Mouse (Mus musculus) urinary bladder, adult 2 months (tissue): ENCODE measurements around the gene Ctbs. TPM values are rescaled to one million over a fixed set of nuclear protein-coding genes. Genes with fewer than 3 reads are reported as not detected.

ENCODE experiments used
- DNase-seq: peaks from one replicate; pipeline ENCODE4 v3.0.0; 2022; ENCODE audit warnings: low spot score
- polyA plus RNA-seq: library from polyadenylated mRNA; depleted of rRNA; stranded (reverse); fragments of >200 nt; gene quantifications from 2 replicates; pipeline ENCODE4 v1.2.3, GENCODE M21; 2012

The Ctbs gene
- polyA plus RNA-seq, 1 experiment: 6.2 TPM

- peak; percentile 10 for DNase-seq
Measured at GRCm38 (mm10) chr3:146433681-146434350, 15.8 kb upstream of the Ctbs start.

DNA sequence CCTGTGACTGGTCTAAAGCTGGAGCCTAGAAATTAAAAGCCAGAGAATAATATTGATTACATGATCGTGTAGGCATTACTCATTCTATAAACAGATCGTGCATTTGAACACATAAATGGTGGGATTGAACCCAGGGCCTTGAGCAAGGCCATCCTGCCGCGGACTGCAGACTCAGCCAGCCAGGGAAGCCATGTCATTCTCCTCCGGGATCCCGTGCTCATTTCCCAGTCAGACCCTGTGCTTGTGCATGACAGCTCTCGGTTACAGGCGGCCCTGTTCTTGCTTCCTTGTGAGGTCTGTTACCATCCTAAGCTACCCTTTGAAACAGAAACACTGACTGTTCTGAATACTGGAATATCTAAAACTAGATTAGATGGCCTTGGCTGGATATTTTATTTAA is 14.9 kb upstream of the Ctbs start:
- no peak for DNase-seq

DNA sequence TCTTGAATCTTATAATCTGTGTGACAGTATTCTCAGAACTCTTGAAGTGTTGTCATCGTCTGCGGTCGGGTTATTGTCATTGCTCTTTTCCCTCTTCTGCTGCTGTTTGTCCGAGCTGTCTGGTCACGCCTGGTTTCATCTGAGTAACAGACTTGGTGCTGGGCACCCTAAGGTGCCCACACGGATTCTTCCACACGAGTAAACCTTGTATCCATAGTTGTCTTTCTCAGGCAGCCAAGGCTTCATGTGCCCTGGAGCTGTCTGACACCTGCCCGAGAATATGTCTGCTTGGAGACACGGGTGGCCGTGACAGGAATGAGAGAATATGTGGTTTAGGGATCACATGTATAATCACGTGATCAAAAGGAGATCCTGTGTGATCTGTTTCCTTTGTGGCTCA is 14.1 kb upstream of the Ctbs start:
- no peak for DNase-seq

- no peak for DNase-seq
Measured at GRCm38 (mm10) chr3:146436114-146436513, 13.5 kb upstream of the Ctbs start.

DNA sequence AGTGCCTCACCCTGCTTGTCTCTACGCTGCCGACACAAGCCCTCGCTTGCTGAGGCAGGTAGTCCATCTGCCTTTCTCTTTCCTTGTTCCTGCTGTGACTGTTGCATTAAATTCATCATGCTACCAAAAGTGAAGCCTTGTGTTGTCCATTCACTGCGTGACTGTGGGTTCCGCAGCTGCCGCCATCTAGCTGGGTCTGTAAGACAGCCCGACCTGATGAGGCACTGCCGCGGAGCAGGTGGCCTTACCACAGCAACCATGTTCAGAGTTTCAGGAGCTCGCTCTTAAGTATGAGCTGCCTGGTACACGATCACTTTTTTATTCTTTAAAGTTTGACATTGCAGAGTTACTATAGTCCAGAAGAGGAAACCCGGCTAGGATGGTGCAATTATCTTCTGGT is 9.6 kb upstream of the Ctbs start:
- no peak for DNase-seq

DNA sequence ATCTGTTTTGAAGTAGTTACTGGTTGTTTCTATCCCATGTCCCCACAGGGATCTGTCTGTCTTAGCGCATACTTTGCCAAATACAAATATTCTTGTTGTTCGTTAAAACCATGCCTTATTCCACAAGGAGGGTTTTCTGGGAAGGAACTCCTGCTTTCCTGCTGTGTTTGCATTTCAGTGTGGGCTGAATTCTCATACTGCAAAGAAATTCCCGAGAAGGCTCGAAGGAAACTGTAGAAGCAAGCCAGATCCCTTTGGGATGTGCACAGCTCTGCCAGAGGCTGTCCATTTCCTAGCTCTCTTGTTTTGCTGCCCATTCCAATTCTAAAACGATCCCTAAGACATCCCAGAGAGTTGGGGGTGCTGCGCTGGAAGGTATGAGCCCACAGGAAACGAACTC is 9.2 kb upstream of the Ctbs start:
- no peak for DNase-seq

DNA sequence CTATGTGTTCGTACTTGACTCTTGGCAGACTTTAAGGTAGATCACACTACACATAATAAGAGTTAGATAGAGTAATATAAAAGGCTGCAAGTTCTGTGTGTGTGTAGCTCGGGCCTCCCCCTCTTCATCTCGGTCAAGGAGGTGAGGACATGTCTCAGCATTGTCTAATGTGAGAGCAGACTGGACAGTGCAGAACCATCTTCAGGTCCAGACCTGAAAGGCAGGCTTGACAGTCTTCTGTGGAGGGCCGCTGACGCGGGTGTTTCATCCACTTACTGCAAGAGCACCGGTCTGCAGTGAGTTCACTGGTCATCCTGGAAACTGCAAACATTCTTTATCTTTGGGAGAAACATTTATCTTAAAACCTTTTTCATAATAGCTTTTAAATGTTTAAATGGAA is 7.1 kb upstream of the Ctbs start:
- DNase-seq: no peak

DNA sequence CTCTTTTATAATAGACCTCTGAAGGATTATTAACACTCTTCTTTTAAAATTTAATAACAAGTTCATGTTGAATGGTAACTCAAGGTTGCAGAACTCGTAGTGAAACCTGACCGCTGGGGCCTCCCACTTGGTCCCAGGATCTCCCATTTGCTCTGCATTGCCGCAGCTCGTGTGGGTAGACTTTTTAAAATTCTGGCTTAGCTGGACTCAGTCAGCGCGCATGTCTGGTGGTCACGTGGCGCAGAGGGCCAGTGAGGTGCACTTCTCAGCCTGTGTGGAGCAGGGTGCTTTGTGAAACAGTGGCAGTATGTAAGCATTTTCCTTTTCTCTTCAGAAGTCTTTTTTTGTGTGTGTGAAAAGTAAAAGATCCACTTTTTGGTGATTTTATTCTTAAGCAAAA is 6.7 kb upstream of the Ctbs start:
- DNase-seq: no peak

DNA sequence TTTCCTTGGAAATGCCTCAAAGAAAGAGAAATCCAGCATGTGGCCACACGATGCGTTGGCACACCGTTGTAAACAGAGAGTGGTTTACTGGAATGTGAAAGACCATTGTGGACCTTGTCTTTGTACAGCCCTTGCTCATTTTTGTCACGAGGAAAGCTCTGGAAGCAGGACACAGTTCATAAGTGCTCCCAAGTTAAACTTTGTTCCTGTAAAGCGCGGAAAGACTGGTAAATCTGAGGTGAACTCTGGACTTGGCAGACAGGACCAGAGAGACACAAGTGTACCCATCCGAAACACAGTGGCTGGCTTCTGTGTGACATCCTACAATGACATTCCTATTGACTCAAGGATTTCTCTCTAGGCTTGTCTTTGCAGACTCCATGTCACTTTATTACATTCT is 6.2 kb upstream of the Ctbs start:
- DNase-seq: no peak

GRCm38 (mm10) chr3:146444880-146445279 is 4.7 kb upstream of the Ctbs start:
- DNase-seq: no peak

GRCm38 (mm10) chr3:146447156-146447555 is 2.4 kb upstream of the Ctbs start:
- DNase-seq: no peak

GRCm38 (mm10) chr3:146447598-146447997 is 2.0 kb upstream of the Ctbs start:
- DNase-seq: no peak

GRCm38 (mm10) chr3:146448372-146448771 is 1.2 kb upstream of the Ctbs start:
- no peak for DNase-seq

- no peak for DNase-seq
Measured at GRCm38 (mm10) chr3:146448969-146449368, 626 bp upstream of the Ctbs start.

- DNase-seq: peak; percentile 81
Measured at GRCm38 (mm10) chr3:146450371-146450841, 811 bp downstream of the Ctbs start.

GRCm38 (mm10) chr3:146451375-146451774 is 1.8 kb downstream of the Ctbs start:
- no peak for DNase-seq

DNA sequence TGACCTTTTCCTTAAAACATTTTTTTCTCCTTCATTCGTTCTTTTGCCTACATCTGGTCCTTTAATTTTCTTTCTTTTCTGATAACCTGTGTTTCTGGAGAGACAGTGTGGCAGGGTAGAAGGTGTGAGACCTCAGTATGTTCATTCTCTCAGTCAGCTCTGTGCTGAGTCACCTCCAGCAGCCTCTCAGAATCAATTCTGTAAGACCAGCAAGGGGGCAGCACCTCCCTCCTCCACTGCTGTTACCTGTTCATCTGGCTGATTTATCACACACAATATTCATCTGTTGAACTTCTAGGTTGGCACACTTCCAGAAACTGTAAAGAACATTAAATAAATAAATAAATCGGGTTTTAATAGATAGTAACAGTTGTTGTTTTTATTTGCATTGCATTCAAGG is 13.3 kb downstream of the Ctbs start:
- DNase-seq: no peak

DNA sequence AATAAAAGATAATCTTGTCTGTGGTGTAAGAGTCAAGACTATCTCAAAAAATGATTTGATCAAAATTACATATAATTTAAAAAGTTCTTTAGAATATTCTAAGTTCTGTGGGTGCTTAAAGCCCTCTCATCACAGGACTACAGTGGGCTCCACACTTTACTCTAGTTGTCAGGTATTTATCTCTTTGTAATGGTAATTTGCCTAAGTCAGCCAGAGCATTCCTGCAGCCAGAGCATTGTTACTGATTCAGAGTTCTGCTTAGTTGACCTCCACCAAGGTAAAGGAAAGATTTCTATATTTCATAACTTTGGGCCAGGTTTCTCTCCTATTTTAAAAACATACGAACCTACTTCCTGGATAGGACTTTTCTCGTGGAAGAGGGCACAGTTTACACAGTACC is 19.6 kb downstream of the Ctbs start:
- DNase-seq: no peak

- DNase-seq: no peak
Measured at GRCm38 (mm10) chr3:146472657-146473056, 23.1 kb downstream of the Ctbs start.

GRCm38 (mm10) chr3:146473741-146474140 is 24.1 kb downstream of the Ctbs start:
- no peak for DNase-seq

GRCm38 (mm10) chr3:146474428-146474827 is 24.8 kb downstream of the Ctbs start:
- DNase-seq: no peak

DNA sequence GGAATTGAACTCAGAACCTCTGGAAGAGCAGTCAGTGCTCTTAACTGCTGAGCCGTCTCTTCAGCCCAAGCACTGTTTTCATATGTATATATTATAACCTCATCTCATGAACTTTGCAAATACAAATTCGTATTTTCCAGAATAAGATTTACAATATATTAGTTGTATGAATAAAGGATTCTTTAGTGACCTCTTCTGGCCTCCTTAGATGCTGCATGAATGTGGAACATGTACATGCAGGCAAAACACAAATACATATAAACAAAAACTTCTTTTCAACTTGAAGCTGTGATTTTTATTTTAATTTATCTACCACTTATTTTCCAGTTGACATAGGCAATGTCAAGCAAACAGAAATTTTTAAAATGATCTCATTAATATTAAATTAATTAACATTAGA is 32.4 kb downstream of the Ctbs start:
- no peak for DNase-seq

GRCm38 (mm10) chr3:146486464-146486863 is 36.9 kb downstream of the Ctbs start:
- no peak for DNase-seq

DNA sequence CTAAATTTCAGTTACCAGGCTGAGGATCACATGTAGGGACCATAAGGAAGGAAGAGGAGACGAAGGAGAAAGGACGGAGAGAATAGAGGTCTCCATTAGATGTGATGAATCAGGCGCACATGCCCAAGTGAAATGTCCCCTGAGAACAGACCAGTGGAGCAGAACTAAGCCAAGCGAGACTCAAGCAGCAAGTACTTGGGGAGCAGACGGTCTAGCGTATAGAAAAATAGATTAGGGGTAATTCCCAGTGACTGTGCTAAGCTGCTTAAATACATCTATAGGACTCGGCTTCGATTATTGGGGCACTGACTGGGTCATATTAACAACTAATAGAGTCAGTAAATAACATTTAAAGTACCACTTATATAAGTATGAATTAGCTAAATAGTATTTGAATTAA is 45.3 kb downstream of the Ctbs start:
- DNase-seq: no peak
